Mouse (Mus musculus) granulocyte monocyte progenitor cell, adult 5-6 weeks (primary cell): Measurements from ENCODE around the gene Plch2. TPM values are rescaled to one million over a fixed set of nuclear protein-coding genes. Genes with fewer than 3 reads are reported as not detected.
"Not testable (repeated sequence)": the region's sequence is repeated elsewhere in the genome, so short reads cannot be mapped to it uniquely, and the experiment has no call there.

Experiments used
- ATAC-seq: replicated peaks from 2 replicates; pipeline ENCODE4 v1.8.0; 2016; ENCODE audit warnings: mild to moderate bottlenecking, moderate TSS enrichment, inconsistent platforms; ENCODE audit not compliant: poor library complexity, severe bottlenecking
- total RNA-seq, 2 experiments: library from RNA; stranded (forward) in 1 of 2; stranded (reverse) in 1 of 2; fragments of 200-712, 200-1000 nt in 1 of 2; fragments of >200 nt in 1 of 2; fragmentation: Nextera tagmentation in 1 of 2; gene quantifications; 2 replicates each; pipeline ENCODE4 v1.2.3; 2014 to 2017

Gene Plch2
- total RNA-seq (2014; fragmentation: Nextera tagmentation) (0.30 TPM in 1 of 2 replicates, not detected in the other), total RNA-seq (2017) (not detected in 2 replicates)

- no peak for ATAC-seq
These were observed at the start of gene Plch2 for GRCm38 (mm10) chr4:155056724-155057123. Plch2 (minus strand) TSS chr4:155056784.

- no peak for ATAC-seq
These were observed 42.0 kb upstream of the Plch2 start for GRCm38 (mm10) chr4:155098572-155098971.

DNA sequence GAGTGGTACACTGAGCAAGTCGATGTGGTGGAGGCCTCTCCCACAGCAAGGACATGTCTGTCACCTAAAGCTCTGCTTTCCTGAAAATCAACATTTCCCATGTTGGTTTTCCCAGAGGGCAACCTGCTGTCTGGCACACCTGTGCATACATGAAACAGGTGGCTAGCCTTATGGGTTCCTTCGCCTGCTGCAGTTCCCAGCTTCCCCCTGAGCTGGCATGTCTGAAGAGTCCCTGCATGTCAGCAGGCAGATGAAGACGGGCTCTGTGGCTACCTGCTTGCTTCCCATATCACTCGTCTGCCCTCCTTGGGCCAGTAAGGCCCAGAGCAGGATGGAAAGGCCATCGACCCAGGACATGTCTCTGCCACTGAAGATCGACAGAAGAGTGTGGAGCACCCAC, 40.9 kb upstream of the Plch2 start:
- ATAC-seq = no peak

GRCm38 (mm10) chr4:155095967-155096366, 39.4 kb upstream of the Plch2 start:
- ATAC-seq = no peak

- ATAC-seq = peak; percentile 89
These were observed 38.8 kb upstream of the Plch2 start for GRCm38 (mm10) chr4:155095238-155095900.

GRCm38 (mm10) chr4:155094565-155094964, 38.0 kb upstream of the Plch2 start:
- peak; percentile 65 for ATAC-seq

GRCm38 (mm10) chr4:155093431-155094149, 37.0 kb upstream of the Plch2 start:
- no peak for ATAC-seq

DNA sequence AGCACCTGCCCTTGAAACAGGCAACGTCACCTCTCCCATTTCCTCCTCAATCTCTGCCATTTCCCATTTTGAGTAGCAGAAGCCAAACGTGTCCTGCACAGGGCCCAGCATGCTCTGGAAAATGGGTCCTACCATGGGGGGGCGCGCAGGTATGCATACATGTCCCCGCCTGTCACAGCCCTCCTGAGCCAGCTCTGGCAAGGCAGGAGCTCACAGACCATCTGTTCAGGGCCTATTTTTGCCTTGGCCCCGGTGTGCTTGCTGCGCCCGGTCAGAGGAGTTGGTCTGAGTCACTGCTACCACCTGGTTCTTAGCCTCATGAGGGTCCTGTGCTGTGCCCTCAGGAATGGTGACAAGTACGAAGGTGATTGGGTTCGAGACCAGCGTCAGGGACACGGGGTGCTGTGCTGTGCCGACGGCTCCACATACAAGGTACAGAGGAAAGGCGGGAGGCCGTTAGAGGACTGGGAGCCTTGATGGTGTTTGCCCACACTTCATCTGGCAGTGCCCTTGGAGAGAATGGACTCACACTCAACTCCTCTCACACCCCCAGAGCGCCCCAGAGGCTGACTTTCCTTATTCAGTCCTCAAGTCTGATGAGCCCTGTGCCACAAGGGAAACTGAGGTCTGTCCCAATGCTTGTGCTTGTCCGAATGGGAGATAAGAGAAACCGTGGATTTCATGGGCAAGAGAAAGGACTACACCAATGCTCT, 36.3 kb upstream of the Plch2 start:
- no peak for ATAC-seq

GRCm38 (mm10) chr4:155090688-155091449, 34.3 kb upstream of the Plch2 start:
- no peak for ATAC-seq

DNA sequence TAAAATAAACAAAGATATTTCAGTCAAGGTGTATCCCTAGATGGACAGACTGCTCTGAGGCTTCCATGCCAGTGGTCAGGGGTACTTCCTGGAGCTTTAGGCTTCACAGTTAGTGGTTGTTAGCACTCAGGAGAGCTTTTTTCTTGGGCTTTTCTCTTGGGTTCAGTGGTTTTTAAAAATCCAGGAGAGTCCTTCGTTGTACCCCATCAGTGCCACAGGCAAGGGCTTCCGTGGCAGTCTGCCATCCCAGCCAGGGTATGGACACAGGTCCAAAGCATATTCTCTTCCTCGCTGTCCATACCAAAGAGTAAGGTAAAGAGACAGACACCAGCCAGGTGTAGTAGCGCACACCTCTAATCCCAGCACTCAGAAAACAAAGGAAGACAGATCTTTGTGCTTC, 33.6 kb upstream of the Plch2 start:
- ATAC-seq = no peak

DNA sequence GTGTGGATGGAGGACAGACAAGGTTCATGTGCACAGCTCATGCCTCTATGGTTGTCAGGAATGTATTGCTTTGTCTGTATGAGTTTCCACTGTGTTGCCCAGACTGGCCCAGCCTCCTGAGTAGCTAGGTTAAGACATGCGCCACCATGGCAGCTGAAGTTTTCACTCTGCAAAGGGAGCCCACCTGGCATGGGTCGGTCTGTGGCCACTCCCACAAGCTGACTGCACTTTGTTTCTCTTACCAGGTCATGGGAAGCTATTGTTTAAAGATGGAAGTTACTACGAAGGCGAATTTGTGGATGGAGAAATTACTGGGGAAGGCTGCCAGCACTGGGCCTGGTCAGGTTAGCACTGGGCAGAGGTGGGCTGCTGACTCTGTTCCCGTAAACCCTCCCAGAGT, 32.7 kb upstream of the Plch2 start:
- ATAC-seq = no peak

GRCm38 (mm10) chr4:155086108-155087024, 29.8 kb upstream of the Plch2 start, which contains the start of the genes Rer1 and Morn1:
Rer1 (minus strand) TSS chr4:155086382.
Morn1 (plus strand) TSS chr4:155086577.
- peak; percentile 96 for ATAC-seq

GRCm38 (mm10) chr4:155085206-155086107, 28.9 kb upstream of the Plch2 start:
- ATAC-seq = peak; percentile 10

DNA sequence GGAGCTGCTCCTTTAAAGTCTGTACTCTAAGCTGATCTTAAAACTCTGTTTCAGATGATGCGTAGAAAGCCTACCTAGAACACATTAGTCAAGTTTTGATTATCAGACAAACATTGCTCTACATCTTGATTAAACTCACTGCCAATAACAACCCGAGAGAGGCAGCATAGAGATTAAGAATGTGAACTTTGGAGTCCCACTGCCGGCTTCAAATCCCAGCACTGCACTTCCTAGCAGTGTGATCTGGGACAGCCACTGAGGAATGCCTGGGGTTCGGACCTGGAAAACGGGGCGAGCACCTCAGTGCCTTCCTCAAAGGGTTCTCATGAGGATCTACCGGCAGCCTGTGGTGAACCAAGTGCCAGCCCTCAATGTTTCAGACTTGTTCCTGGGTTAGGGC, 27.8 kb upstream of the Plch2 start:
- no peak for ATAC-seq

- ATAC-seq = no peak
These were observed 27.0 kb upstream of the Plch2 start for GRCm38 (mm10) chr4:155083553-155083952.

DNA sequence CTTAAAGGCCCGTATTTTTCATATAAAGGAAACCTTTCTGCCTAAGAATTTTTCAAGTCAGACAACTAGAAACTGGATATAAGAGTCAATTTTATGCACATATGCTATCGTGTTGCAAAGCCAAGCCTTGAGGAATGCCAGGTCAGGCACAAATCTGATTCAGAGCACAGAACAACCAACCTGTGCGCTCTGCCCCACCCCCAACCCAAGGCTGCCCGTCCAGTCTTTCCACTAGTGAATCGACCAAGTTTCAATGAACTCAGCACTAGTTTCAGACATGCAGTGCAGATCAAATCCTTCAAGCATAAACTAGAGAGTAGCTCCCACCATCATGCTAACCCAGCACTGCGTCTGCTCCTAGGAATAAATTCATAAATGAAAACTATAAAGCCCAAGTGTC, 23.1 kb upstream of the Plch2 start:
- no peak for ATAC-seq

GRCm38 (mm10) chr4:155078808-155079207, 22.2 kb upstream of the Plch2 start:
- not testable (repeated sequence) for ATAC-seq

DNA sequence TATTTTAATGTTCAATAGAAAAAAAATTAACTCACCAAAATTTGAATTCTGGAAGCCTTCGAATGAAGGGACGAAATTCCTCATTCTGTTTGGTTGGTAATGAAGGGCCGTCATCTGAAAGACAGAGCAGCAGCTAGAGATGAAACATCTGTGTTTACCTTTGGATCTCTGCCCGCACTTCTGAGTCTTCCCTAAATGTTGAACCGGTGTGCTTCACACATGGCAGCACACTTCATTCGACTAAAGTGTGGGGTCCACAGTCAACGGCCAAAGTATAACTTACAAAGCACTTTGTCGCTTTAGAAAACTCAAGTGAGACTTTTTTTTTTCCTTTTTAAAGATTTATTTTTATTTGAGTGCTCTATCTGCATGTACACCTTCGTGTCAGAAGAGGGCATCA, 20.1 kb upstream of the Plch2 start:
- ATAC-seq = no peak
